20 mouse cellular contexts compared by ENCODE assay signal in the genomic region with DNA sequence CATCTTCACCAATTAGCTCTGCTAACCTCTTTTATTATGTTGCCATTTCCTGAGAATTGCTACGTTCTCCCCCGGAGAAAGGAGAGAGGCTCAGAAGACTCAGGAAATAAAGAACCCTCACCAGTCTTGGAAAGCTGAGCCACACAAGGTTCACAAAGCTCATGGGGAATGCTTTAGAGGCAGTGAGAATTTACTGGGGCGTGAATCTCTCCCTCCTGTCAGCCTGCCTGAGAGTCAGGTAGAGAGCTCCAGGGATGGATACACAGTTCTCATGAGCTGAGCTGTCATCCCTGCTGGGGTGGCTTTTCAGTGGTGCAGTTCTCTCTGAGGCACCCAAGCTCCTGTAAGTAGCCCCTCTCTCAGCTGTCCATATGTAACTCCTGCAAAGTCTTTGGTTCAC.
A peak's percentile ranks its signal among the peaks of the same experiment; 100 is the strongest.
DNase-seq lines count a peak whose midpoint lies in the region; ATAC-seq and TF ChIP-seq lines count a peak whose summit lies in the region.
"Had no signal": no experiment of that assay in that cellular context is flagged by ENCODE, and none has a peak within 500 bp of the region (broad histone marks: within the 10 kb centered on the region; RNA-seq: fewer than 3 reads in every experiment).

No protein-coding gene starts in this region.

- H3K4me2 ChIP-seq in midbrain, embryonic 11.5 days = no peak overlapping the region
- H3K4me2 ChIP-seq in midbrain, embryonic 15.5 days = no peak overlapping the region
- no peak overlapping the region for H3K4me2 ChIP-seq in stomach, postnatal 0 days (replicated peaks; ENCODE audit: low read depth)
- H3K4me2 ChIP-seq: forebrain, embryonic 15.5 days; hindbrain, embryonic 14.5 days; limb, embryonic 12.5 days; liver, embryonic 13.5 days; neural tube, embryonic 12.5 days had no signal

- peak; percentile 95 for ATAC-seq in cerebellum, adult (ENCODE audit: insufficient number of reproducible peaks, low FRiP score, low TSS enrichment)
- no peak for ATAC-seq in midbrain, embryonic 11.5 days (ENCODE audit: low FRiP score)
- no peak for ATAC-seq in midbrain, embryonic 15.5 days (replicated peaks)
- ATAC-seq in stomach, postnatal 0 days (ENCODE audit: low FRiP score, low TSS enrichment) = no peak
- ATAC-seq: forebrain, embryonic 15.5 days; intestine, postnatal 0 days had no signal

- TF ChIP-seq EP300 in stomach, postnatal 0 days (optimal IDR thresholded peaks at IDR 0.05) = no peak

- no peaks in the 10 kb centered on the region for H3K27me3 ChIP-seq in midbrain, embryonic 11.5 days (ENCODE audit: control insufficient read depth, insufficient read depth, low read length)
- H3K27me3 ChIP-seq in midbrain, embryonic 15.5 days (replicated peaks) = no peaks in the 10 kb centered on the region
- no peaks in the 10 kb centered on the region for H3K27me3 ChIP-seq in stomach, postnatal 0 days (ENCODE audit: control insufficient read depth, insufficient read depth, low read length)
- H3K27me3 ChIP-seq: forebrain, embryonic 15.5 days; limb, embryonic 12.5 days; liver, embryonic 13.5 days; neural tube, embryonic 12.5 days had no signal

- no peak for TF ChIP-seq CTCF in stomach, postnatal 0 days (IDR thresholded peaks at IDR 0.05; ENCODE audit: low read depth)

- DNase-seq in cerebellum, postnatal 4 days (ENCODE audit: low spot score in 2 of 2) = no peak
- peak; percentile 84 for DNase-seq in midbrain, embryonic 11.5 days (ENCODE audit: low spot score, missing footprints)
- peak; percentile 48 for DNase-seq in cerebellum, adult 9-10 months
- peak; percentile 55 for DNase-seq in retina, embryonic 14.5 days (ENCODE audit: low spot score)
- DNase-seq in stomach, postnatal 0 days (ENCODE audit: low spot score) = no peak
- DNase-seq in layer of hippocampus, adult 9-10 months (ENCODE audit: low spot score) = no peak
- DNase-seq: adrenal gland, postnatal 10 days; heart, postnatal 10 days; kidney, postnatal 14 days; layer of hippocampus, postnatal 36 days; liver, embryonic 13.5 days; thymus, postnatal 25 days had no signal

- no peak overlapping the region for H3K9ac ChIP-seq in midbrain, embryonic 11.5 days (ENCODE audit: low read length)
- no peak overlapping the region for H3K9ac ChIP-seq in midbrain, embryonic 15.5 days
- no peak overlapping the region for H3K9ac ChIP-seq in stomach, postnatal 0 days (ENCODE audit: low read length)
- H3K9ac ChIP-seq: forebrain, embryonic 15.5 days; hindbrain, embryonic 14.5 days; limb, embryonic 12.5 days; liver, embryonic 13.5 days; neural tube, embryonic 12.5 days had no signal

- H3K27ac ChIP-seq in midbrain, embryonic 11.5 days (ENCODE audit: low read depth, low read length) = no peak overlapping the region
- no peak overlapping the region for H3K27ac ChIP-seq in midbrain, embryonic 15.5 days
- no peak overlapping the region for H3K27ac ChIP-seq in stomach, postnatal 0 days (replicated peaks)
- H3K27ac ChIP-seq: forebrain, embryonic 15.5 days; heart, embryonic 10.5 days; hindbrain, embryonic 14.5 days; limb, embryonic 12.5 days; liver, embryonic 13.5 days; neural tube, embryonic 12.5 days had no signal

- no peaks in the 10 kb centered on the region for H3K36me3 ChIP-seq in midbrain, embryonic 11.5 days (ENCODE audit: control insufficient read depth, insufficient read depth, low read length)
- no peaks in the 10 kb centered on the region for H3K36me3 ChIP-seq in midbrain, embryonic 15.5 days (replicated peaks)
- no peaks in the 10 kb centered on the region for H3K36me3 ChIP-seq in stomach, postnatal 0 days (ENCODE audit: control insufficient read depth, insufficient read depth, low read length)
- H3K36me3 ChIP-seq: forebrain, embryonic 15.5 days; heart, embryonic 10.5 days; limb, embryonic 12.5 days; liver, embryonic 13.5 days; neural tube, embryonic 12.5 days had no signal

- H3K9me3 ChIP-seq in midbrain, embryonic 11.5 days (ENCODE audit: control insufficient read depth, low read length) = no peaks in the 10 kb centered on the region
- no peaks in the 10 kb centered on the region for H3K9me3 ChIP-seq in midbrain, embryonic 15.5 days
- H3K9me3 ChIP-seq in stomach, postnatal 0 days (ENCODE audit: control insufficient read depth, low read length) = no peaks in the 10 kb centered on the region
- H3K9me3 ChIP-seq: forebrain, embryonic 15.5 days; heart, embryonic 10.5 days; limb, embryonic 12.5 days; liver, embryonic 13.5 days; neural tube, embryonic 12.5 days had no signal

- H3K4me1 ChIP-seq in midbrain, embryonic 11.5 days (ENCODE audit: control insufficient read depth, insufficient read depth, low read length) = peaks cover 3% of the 10 kb centered on the region; the same call in 1 of the 2 replicates
- peaks cover 5% of the 10 kb centered on the region; the same call in 1 of the 2 replicates for H3K4me1 ChIP-seq in midbrain, embryonic 15.5 days
- no peaks in the 10 kb centered on the region for H3K4me1 ChIP-seq in stomach, postnatal 0 days (replicated peaks; ENCODE audit: control insufficient read depth, insufficient read depth)
- H3K4me1 ChIP-seq: forebrain, embryonic 15.5 days; heart, embryonic 10.5 days; limb, embryonic 12.5 days; liver, embryonic 13.5 days; neural tube, embryonic 12.5 days had no signal

- WGBS in midbrain, embryonic 11.5 days = 27% methylated on average over 3 of the region's 3 CpGs
- 8% methylated on average over 3 of the region's 3 CpGs for WGBS in midbrain, embryonic 15.5 days
- WGBS in stomach, postnatal 0 days = 68% methylated on average over 3 of the region's 3 CpGs

- no peak overlapping the region for H3K4me3 ChIP-seq in midbrain, embryonic 11.5 days (ENCODE audit: low read depth, low read length)
- no peak overlapping the region for H3K4me3 ChIP-seq in midbrain, embryonic 15.5 days
- H3K4me3 ChIP-seq in stomach, postnatal 0 days (ENCODE audit: low read depth, low read length) = no peak overlapping the region
- H3K4me3 ChIP-seq: forebrain, embryonic 15.5 days; heart, embryonic 10.5 days; limb, embryonic 12.5 days; liver, embryonic 13.5 days; neural tube, embryonic 12.5 days had no signal

Comparison
In these comparisons a context has a peak if more than half of its experiments do, and no peak if none do; other contexts are left out.
1. DNase-seq: peak in midbrain, embryonic 11.5 days (single experiment), cerebellum, adult 9-10 months (single experiment) and retina, embryonic 14.5 days (single experiment); none in cerebellum, postnatal 4 days (0 of 2), stomach, postnatal 0 days (single experiment) and layer of hippocampus, adult 9-10 months (single experiment).